Mouse (Mus musculus): Measurements from ENCODE around the gene Ddx17. TPM values are rescaled to one million over a fixed set of nuclear protein-coding genes. Genes with fewer than 3 reads are reported as not detected.

Gene Ddx17
- polyA plus RNA-seq, 1 experiment from 2014 or later: 51.4 TPM

DNA sequence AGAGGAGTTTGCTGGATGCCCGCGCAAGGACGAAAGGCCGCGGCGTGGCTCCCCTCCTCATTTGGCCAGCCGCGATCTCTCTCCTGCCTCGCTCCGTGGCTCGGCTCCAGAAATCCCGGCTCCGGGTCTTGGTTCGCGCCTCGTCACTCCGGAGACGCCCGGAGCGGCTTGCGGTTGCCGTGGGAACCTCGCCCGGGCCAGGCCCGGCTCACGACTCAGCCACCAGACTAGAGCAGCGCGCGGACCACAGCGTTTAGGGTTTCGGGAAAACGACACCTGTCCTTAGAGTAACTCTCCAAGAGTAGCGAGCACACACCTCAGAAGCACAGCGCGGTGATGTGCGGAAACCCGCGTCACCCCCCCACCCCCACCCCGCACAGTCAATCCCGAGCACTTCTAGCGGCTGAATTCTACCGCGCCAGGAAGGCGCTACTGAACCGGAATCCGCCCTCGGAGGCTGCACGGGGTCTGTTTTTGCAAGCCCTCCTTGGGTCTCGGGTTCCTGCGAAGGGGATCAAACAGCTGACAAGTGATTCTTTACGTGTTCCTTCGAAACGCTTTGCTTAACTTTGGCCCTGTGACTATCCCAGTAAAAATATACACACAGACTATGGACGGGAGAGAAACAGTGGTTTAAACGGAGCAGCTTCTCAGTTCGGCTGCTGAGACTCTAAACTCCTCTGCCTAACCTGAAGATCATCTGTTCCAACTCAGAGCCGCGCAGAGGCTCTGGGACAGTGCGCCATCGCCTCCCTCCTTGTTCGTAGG lies 34.8 kb downstream of the Ddx17 start:
- H3K9me3 ChIP-seq (replicated peaks): no peaks in the 10 kb centered on the region
- no peaks in the 10 kb centered on the region for H3K36me3 ChIP-seq
- DNase-seq (ENCODE audit: low spot score): peak; percentile 91
- peaks cover 41% of the 10 kb centered on the region for H3K4me1 ChIP-seq
- H3K27ac ChIP-seq: no peak overlapping the region
- WGBS: under 1% methylated on average over 61 of the region's 61 CpGs
- H3K4me3 ChIP-seq: peak overlapping the region; percentile 53
- H3K27me3 ChIP-seq (ENCODE audit: low read depth, poor library complexity, severe bottlenecking): peaks cover 100% of the 10 kb centered on the region

DNA sequence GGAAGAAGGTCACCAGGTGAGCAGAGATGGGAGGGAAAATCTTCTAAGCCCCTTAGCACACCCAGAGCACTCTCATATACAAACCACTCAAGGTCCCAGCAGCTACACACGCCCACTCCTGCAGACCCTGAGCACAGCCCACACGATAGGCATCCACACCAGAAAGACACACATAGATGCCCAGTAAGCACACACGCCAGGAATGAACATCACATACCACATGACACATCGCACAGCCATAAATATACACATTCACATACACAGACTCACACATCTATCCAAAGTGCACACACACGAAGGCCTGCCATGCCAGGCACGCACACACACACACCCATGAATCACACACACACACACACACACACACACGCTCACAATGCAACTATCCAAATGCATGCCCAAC lies 36.1 kb downstream of the Ddx17 start:
- Histone ChIP-seq H3K36me3 (no peaks in the 10 kb centered on the region), H3K4me3 (no peak overlapping the region), H3K27me3 (ENCODE audit: low read depth, poor library complexity, severe bottlenecking) (peaks cover 100% of the 10 kb centered on the region), H3K27ac (no peak overlapping the region), H3K9me3 (replicated peaks) (no peaks in the 10 kb centered on the region), H3K4me1 (peaks cover 41% of the 10 kb centered on the region)
- WGBS: 81% methylated on average over 7 of the region's 7 CpGs
- DNase-seq (ENCODE audit: low spot score): no peak

DNA sequence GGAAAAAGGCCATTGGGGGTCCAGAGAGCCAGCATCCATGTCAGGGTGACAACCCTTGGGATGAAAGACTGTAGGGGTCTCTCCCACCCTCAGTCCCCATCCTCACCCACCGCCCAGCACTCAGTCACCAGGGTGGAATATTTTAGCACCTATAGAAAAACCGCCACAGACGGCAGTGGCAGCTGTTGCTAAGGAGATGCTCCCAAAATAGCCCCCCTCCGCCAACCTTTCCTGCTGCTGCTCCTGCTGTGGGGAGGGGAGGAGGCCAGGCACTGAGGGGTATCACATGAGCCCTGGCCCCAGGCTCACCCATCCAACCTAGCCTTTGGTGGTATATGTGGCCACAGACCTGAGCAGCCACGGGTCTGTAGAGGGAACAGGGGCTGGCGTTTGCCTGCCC lies 36.5 kb downstream of the Ddx17 start:
- no peaks in the 10 kb centered on the region for H3K36me3 ChIP-seq
- 43% methylated on average over 6 of the region's 6 CpGs for WGBS
- peaks cover 100% of the 10 kb centered on the region for H3K27me3 ChIP-seq (ENCODE audit: low read depth, poor library complexity, severe bottlenecking)
- H3K4me3 ChIP-seq: no peak overlapping the region
- DNase-seq (ENCODE audit: low spot score): no peak
- peaks cover 45% of the 10 kb centered on the region for H3K4me1 ChIP-seq
- H3K9me3 ChIP-seq (replicated peaks): no peaks in the 10 kb centered on the region
- no peak overlapping the region for H3K27ac ChIP-seq

DNA sequence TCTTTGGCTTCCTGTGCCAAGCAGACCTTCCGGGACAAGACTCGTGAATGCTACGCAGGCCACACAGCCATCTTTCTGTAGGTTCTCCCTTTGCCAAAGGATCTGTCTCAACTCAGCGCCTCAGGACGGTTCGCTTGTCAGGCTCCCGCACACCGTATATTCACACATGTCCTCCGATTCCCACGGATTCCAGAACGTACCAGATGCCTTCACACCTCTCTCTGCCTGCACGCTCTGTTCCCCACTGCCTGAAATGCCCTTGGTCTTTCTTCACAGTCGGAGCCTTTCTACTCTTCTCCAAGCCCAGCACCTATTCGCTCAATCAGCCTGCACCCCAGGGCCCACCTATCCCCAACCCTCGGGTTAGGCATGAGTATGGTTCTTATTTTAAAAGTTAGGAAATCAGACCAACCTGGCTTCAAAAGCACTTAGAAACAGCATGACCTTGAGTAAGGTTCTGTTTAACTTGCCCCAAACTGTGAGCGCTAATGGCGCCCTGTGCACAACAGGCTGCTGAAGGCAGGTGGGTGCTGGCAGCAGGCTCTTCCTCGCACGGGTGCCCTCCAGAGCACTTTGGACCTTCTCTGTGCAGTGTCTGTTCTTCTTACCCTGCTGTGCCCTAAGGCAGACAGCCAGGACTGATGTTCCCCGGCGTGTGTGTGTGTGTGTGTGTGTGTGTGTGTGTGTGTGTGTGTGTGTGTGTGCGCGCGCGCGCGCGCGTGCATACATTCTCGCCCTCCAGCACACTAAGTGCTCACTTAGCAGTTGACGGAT lies 39.3 kb downstream of the Ddx17 start:
- no peaks in the 10 kb centered on the region for H3K36me3 ChIP-seq
- H3K27me3 ChIP-seq (ENCODE audit: low read depth, poor library complexity, severe bottlenecking): peaks cover 100% of the 10 kb centered on the region
- H3K4me1 ChIP-seq: peaks cover 41% of the 10 kb centered on the region
- no peaks in the 10 kb centered on the region for H3K9me3 ChIP-seq (replicated peaks)
- DNase-seq (ENCODE audit: low spot score): no peak
- no peak overlapping the region for H3K27ac ChIP-seq
- 55% methylated on average over 31 of the region's 31 CpGs for WGBS
- no peak overlapping the region for H3K4me3 ChIP-seq

DNA sequence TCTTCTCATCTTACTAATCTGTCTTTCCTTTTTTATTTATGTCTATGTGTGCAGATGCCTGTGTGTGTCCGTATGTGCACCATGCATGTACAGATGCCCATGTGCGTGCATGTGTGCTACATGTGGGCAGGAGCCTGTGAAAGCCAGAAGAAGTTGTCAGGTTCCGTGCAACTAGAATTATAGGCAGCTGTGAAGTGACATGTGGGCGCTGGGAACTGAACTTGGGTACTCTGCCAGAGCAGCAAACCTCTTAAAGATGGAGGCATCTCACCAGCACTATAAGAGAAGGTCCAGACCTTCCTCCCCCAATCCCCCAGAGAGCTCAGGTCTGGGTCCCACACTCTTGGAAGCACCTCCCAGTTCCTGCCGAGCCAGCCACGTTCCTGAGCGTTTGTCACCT lies 40.1 kb downstream of the Ddx17 start:
- WGBS: 39% methylated on average over 7 of the region's 7 CpGs
- H3K27me3 ChIP-seq (ENCODE audit: low read depth, poor library complexity, severe bottlenecking): peaks cover 100% of the 10 kb centered on the region
- no peak for DNase-seq (ENCODE audit: low spot score)
- no peaks in the 10 kb centered on the region for H3K9me3 ChIP-seq (replicated peaks)
- H3K4me3 ChIP-seq: no peak overlapping the region
- H3K36me3 ChIP-seq: no peaks in the 10 kb centered on the region
- peaks cover 33% of the 10 kb centered on the region for H3K4me1 ChIP-seq
- no peak overlapping the region for H3K27ac ChIP-seq

DNA sequence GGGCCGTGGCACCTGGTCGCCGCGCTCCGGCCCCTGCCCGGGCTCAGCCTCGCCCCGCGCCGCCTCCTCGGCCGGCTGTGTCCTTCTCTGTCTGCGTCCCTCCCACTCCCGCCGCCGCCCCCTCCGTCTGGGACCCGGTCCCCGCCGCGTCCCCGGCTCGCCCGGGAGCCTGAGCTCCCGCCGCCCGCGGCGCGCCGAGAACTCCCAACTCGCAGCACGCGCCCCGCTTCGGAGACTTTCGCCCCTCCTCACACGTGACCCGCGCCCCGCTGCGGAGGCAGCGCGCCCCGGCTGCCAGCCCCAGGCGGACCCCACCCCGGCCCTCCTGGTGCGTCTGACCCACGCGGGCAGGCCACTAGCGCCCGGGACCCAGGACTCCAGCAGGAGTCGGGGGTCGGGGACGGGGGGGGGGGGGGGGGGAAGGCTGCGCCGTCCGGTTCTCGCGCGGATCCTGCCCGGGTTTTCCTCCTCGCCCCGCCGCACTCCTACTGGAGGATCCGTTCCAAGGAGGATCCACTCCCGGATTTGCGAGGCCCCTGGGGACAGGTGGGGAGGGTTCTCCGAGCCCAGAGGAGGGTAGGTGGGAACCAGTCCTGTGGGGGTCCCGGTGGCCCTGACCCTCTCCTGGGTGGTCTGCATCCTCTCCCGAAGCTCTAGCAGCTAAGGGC lies 40.8 kb downstream of the Ddx17 start:
- WGBS: 1% methylated on average over 70 of the region's 71 CpGs
- peak; percentile 88 for DNase-seq (ENCODE audit: low spot score)
- H3K36me3 ChIP-seq: no peaks in the 10 kb centered on the region
- H3K4me3 ChIP-seq: peak overlapping the region; percentile 75
- H3K27me3 ChIP-seq (ENCODE audit: low read depth, poor library complexity, severe bottlenecking): peaks cover 100% of the 10 kb centered on the region
- no peaks in the 10 kb centered on the region for H3K9me3 ChIP-seq (replicated peaks)
- peak overlapping the region; percentile 79 for H3K27ac ChIP-seq
- peaks cover 29% of the 10 kb centered on the region for H3K4me1 ChIP-seq

DNA sequence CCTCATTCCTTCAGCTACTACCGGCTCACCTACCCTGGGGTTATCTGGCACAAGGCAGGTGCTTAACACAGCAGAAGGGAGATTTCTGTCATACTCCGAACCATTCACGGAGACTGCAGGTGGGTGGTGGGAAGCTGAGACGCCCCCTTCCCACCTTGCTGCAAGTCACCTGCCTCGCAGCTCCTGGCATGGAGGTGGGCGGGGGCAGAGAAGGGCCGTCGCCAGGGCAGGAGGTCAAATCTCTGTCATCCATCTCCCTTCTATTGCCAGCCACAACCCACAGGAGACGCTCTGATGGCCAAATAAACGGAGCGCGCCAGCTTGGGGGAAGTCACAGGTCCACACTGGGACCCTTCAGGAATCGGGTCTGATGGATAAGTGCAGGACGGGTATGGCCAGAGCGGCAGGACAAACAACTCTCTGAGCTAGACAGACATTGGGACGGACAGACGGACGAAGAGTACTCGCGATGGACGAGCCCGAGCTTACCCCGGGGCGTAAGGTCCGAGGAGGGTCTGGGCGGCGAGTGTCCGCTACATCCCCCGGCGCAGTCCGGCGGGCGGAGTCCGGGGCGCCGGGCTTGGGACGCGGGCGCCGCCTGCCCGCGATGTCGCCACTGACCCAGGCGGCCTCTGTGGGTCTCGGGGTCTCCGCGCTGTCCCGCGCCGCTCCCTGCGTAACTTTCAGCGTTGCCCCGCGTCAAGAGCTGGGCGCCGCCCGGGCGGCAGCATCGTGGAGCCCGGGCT lies 41.7 kb downstream of the Ddx17 start, which contains the start of gene Kcnj4:
Kcnj4 (minus strand) TSS at position 535 of the 746 bp plus-strand sequence.
- H3K27me3 ChIP-seq (ENCODE audit: low read depth, poor library complexity, severe bottlenecking): peaks cover 100% of the 10 kb centered on the region
- no peak for DNase-seq (ENCODE audit: low spot score)
- no peaks in the 10 kb centered on the region for H3K9me3 ChIP-seq (replicated peaks)
- peak within 1 kb of the TSS; percentile 75 for H3K4me3 ChIP-seq
- H3K4me1 ChIP-seq: peaks cover 29% of the 10 kb centered on the region
- peak within 1 kb of the TSS; percentile 79 for H3K27ac ChIP-seq
- H3K36me3 ChIP-seq: no peaks in the 10 kb centered on the region
- under 1% methylated on average over 59 of the region's 60 CpGs for WGBS

DNA sequence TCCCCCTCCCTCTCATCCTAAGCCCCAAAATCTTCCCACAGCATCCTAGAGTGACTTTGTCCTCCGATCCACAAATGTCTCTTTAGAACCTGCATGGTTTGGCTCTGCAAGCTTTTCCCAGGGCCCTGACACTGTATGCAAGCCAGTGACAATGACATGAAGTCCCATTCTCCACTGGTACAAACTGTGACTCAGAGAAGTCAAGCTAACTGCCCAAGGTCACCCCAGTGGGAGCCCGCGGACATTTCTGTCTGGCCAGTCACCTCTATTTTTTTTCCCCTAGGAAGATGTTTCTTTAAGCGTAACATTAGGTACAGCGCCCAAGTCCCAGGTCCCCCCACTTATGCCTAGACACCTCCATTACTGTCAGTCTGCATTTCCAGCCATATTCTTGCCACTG lies 43.1 kb downstream of the Ddx17 start:
- DNase-seq (ENCODE audit: low spot score): no peak
- peaks cover 34% of the 10 kb centered on the region for H3K4me1 ChIP-seq
- WGBS: 82% methylated on average over 5 of the region's 5 CpGs

DNA sequence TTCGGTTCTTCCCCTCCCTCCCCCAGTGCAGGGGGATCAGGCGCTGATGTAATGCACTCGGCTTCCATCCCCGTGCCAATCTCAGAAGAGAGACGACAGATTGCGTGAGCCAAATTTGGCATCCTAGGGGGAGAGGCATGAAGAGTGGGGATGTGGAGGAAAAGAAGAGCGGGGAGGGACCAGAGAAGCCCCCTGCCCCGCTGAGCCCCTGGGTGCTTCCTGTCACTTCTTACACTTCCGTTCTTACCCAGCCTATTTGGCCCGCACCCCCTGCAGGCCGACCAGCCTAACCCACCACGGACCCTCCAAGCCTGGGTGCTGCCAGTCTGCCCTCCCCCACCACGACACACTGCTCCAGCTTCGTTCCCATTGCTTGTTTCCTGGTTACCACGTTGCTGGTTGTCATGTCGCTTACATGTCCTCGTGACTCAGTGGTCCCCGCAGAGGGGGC lies 43.6 kb downstream of the Ddx17 start:
- no peaks in the 10 kb centered on the region for H3K9me3 ChIP-seq (replicated peaks)
- no peak overlapping the region for H3K27ac ChIP-seq
- peaks cover 100% of the 10 kb centered on the region for H3K27me3 ChIP-seq (ENCODE audit: low read depth, poor library complexity, severe bottlenecking)
- no peaks in the 10 kb centered on the region for H3K36me3 ChIP-seq
- no peak for DNase-seq (ENCODE audit: low spot score)
- peaks cover 34% of the 10 kb centered on the region for H3K4me1 ChIP-seq
- WGBS: 16% methylated on average over 18 of the region's 18 CpGs
- no peak overlapping the region for H3K4me3 ChIP-seq

More for the DNA sequence above, 43.1 kb downstream of the Ddx17 start:
- H3K27ac ChIP-seq: no peak overlapping the region
- H3K9me3 ChIP-seq (replicated peaks): no peaks in the 10 kb centered on the region
- H3K27me3 ChIP-seq (ENCODE audit: low read depth, poor library complexity, severe bottlenecking): peaks cover 100% of the 10 kb centered on the region
- no peak overlapping the region for H3K4me3 ChIP-seq
- no peaks in the 10 kb centered on the region for H3K36me3 ChIP-seq

DNA sequence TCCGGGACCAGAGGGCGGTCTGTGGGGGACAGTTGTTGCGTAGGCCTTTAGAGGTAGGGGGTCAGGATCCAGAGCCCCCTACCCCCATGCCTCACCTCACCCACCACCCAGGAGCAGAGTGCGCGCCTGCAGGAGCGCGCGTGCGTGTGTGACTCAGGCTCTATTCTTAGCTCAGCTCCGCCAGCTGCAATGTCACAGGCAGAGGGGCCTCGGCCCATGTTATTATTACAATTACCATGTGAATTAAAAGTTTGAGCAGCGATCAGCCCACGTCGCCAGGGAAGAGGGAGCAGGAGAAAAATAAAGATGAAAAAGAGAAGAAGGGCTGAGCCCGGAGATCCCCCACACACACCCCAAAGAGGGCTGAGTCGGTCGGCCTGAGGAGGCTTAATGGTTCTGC lies 46.4 kb downstream of the Ddx17 start:
- 80% methylated on average over 17 of the region's 17 CpGs for WGBS
- H3K27me3 ChIP-seq (ENCODE audit: low read depth, poor library complexity, severe bottlenecking): peaks cover 89% of the 10 kb centered on the region
- peaks cover 15% of the 10 kb centered on the region for H3K4me1 ChIP-seq
- DNase-seq (ENCODE audit: low spot score): no peak
- H3K4me3 ChIP-seq: no peak overlapping the region
- no peak overlapping the region for H3K27ac ChIP-seq
- no peaks in the 10 kb centered on the region for H3K36me3 ChIP-seq
- no peaks in the 10 kb centered on the region for H3K9me3 ChIP-seq (replicated peaks)

DNA sequence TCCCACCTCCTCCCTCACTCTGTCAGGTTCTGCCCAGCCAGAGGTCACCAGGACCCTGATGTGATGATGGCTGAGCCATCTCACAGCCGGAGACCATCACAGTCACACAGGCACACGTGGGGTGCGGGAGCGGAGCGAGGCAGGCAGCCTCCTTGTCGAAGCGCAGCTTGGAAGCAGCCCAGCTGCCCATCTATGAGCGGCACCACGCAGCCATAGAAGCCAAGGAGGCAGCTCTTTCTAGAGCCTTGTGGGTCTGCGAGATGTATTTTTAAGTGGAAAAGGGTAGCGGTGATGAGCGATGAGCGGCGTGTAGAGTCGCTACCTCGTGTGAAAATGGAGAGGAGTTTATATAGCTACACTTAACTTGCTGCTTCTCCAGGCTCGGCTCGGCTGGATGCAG lies 53.0 kb downstream of the Ddx17 start:
- 51% methylated on average over 18 of the region's 18 CpGs for WGBS
- no peaks in the 10 kb centered on the region for H3K9me3 ChIP-seq (replicated peaks)
- H3K4me1 ChIP-seq: no peaks in the 10 kb centered on the region
- H3K27ac ChIP-seq: no peak overlapping the region
- H3K4me3 ChIP-seq: no peak overlapping the region
- H3K27me3 ChIP-seq (ENCODE audit: low read depth, poor library complexity, severe bottlenecking): peaks cover 86% of the 10 kb centered on the region
- no peaks in the 10 kb centered on the region for H3K36me3 ChIP-seq
- no peak for DNase-seq (ENCODE audit: low spot score)

DNA sequence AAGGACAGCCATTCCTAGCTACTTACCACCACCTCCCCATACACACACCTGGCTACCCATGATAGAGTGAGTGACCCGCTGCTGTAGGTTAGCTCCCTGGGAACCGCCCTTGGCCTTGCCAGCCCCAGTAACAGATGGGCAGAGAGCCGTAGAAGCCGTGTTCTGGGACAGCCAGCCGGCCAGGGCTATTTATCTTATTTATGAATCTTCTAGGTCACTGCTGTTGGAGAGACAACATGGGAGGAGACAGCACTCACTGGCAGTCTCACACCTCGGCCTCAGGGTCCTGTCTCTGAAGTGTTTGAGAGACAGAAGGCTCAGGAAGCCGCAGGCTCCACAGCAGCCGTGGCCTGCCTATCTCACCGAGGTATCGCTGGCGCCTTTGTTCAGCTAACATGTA lies 57.1 kb downstream of the Ddx17 start:
- no peak overlapping the region for H3K4me3 ChIP-seq
- H3K27me3 ChIP-seq (ENCODE audit: low read depth, poor library complexity, severe bottlenecking): peaks cover 61% of the 10 kb centered on the region
- DNase-seq (ENCODE audit: low spot score): no peak
- no peak overlapping the region for H3K27ac ChIP-seq
- 77% methylated on average over 11 of the region's 11 CpGs for WGBS
- no peaks in the 10 kb centered on the region for H3K4me1 ChIP-seq
- H3K36me3 ChIP-seq: no peaks in the 10 kb centered on the region
- H3K9me3 ChIP-seq (replicated peaks): no peaks in the 10 kb centered on the region

All from limb, embryonic 10.5 days (tissue).